Mouse (Mus musculus): ENCODE data around the gene Gm16181. TPM values are rescaled to one million over a fixed set of nuclear protein-coding genes. Genes with fewer than 3 reads are reported as not detected.

Gene Gm16181
- polyA plus RNA-seq, 1 experiment: 1.2 TPM

- no peak for TF ChIP-seq CTCF (IDR thresholded peaks at IDR 0.05; ENCODE audit: insufficient read depth, low read length)
- TF ChIP-seq POLR2A (IDR thresholded peaks at IDR 0.05; ENCODE audit: borderline replicate concordance, extremely low read depth, low read depth, low read length): no peak; the same call in 1 of the 2 replicates
- no peak overlapping the region for H3K4me3 ChIP-seq (replicated peaks; ENCODE audit: extremely low read depth, low read depth, low read length)
- DNase-seq: peak; percentile 63
- 64% methylated on average over 15 of the region's 15 CpGs for WGBS
- H3K4me1 ChIP-seq (ENCODE audit: control insufficient read depth, insufficient read depth, low read length): no peaks in the 10 kb centered on the region
These were observed 30.6 kb downstream of the Gm16181 start for GRCm38 (mm10) chr17:35251162-35251719.

- Histone ChIP-seq H3K4me1 (ENCODE audit: control insufficient read depth, insufficient read depth, low read length) (no peaks in the 10 kb centered on the region), H3K4me3 (replicated peaks; ENCODE audit: extremely low read depth, low read depth, low read length) (no peak overlapping the region)
- WGBS: 66% methylated on average over 5 of the region's 5 CpGs
- DNase-seq: no peak
- no peak for TF ChIP-seq POLR2A (IDR thresholded peaks at IDR 0.05; ENCODE audit: borderline replicate concordance, extremely low read depth, low read depth, low read length)
- no peak for TF ChIP-seq CTCF (IDR thresholded peaks at IDR 0.05; ENCODE audit: insufficient read depth, low read length)
These were observed 31.3 kb downstream of the Gm16181 start for GRCm38 (mm10) chr17:35251981-35252380.

GRCm38 (mm10) chr17:35252619-35253292 is 32.1 kb downstream of the Gm16181 start:
- H3K4me1 ChIP-seq (ENCODE audit: control insufficient read depth, insufficient read depth, low read length): peaks cover 1% of the 10 kb centered on the region
- 72% methylated on average over 18 of the region's 18 CpGs for WGBS
- TF ChIP-seq POLR2A (IDR thresholded peaks at IDR 0.05; ENCODE audit: borderline replicate concordance, extremely low read depth, low read depth, low read length) (0 out of 2 replicates have a peak, but pooled peaks have one; percentile 1), CTCF (IDR thresholded peaks at IDR 0.05; ENCODE audit: insufficient read depth, low read length) (no peak)

GRCm38 (mm10) chr17:35253293-35254093 is 32.9 kb downstream of the Gm16181 start:
- no peak for DNase-seq
- no peak overlapping the region for H3K4me3 ChIP-seq (replicated peaks; ENCODE audit: extremely low read depth, low read depth, low read length)
- 80% methylated on average over 32 of the region's 32 CpGs for WGBS
- TF ChIP-seq POLR2A (IDR thresholded peaks at IDR 0.05; ENCODE audit: borderline replicate concordance, extremely low read depth, low read depth, low read length) (no peak), CTCF (IDR thresholded peaks at IDR 0.05; ENCODE audit: insufficient read depth, low read length) (no peak)
- peaks cover 3% of the 10 kb centered on the region for H3K4me1 ChIP-seq (ENCODE audit: control insufficient read depth, insufficient read depth, low read length)

More at GRCm38 (mm10) chr17:35252619-35253292, 32.1 kb downstream of the Gm16181 start:
- H3K4me3 ChIP-seq (replicated peaks; ENCODE audit: extremely low read depth, low read depth, low read length): no peak overlapping the region
- no peak for DNase-seq

- Histone ChIP-seq H3K4me1 (ENCODE audit: control insufficient read depth, insufficient read depth, low read length) (peaks cover 5% of the 10 kb centered on the region), H3K4me3 (replicated peaks; ENCODE audit: extremely low read depth, low read depth, low read length) (no peak overlapping the region)
- WGBS: 52% methylated on average over 11 of the region's 11 CpGs
- peak; percentile 68 for DNase-seq
- TF ChIP-seq POLR2A (IDR thresholded peaks at IDR 0.05; ENCODE audit: borderline replicate concordance, extremely low read depth, low read depth, low read length) (no peak), CTCF (IDR thresholded peaks at IDR 0.05; ENCODE audit: insufficient read depth, low read length) (peak; percentile 91)
These were observed 33.8 kb downstream of the Gm16181 start for GRCm38 (mm10) chr17:35254241-35255098.

- no peak for DNase-seq
- WGBS: 63% methylated on average over 3 of the region's 3 CpGs
- Histone ChIP-seq H3K4me3 (replicated peaks; ENCODE audit: extremely low read depth, low read depth, low read length) (no peak overlapping the region), H3K4me1 (ENCODE audit: control insufficient read depth, insufficient read depth, low read length) (peaks cover 8% of the 10 kb centered on the region)
- TF ChIP-seq CTCF (IDR thresholded peaks at IDR 0.05; ENCODE audit: insufficient read depth, low read length): no peak
- TF ChIP-seq POLR2A (IDR thresholded peaks at IDR 0.05; ENCODE audit: borderline replicate concordance, extremely low read depth, low read depth, low read length): no peak
These were observed 34.7 kb downstream of the Gm16181 start for GRCm38 (mm10) chr17:35255301-35255700.

GRCm38 (mm10) chr17:35255704-35256103 is 35.1 kb downstream of the Gm16181 start:
- 57% methylated on average over 4 of the region's 4 CpGs for WGBS
- peaks cover 8% of the 10 kb centered on the region for H3K4me1 ChIP-seq (ENCODE audit: control insufficient read depth, insufficient read depth, low read length)
- no peak overlapping the region for H3K4me3 ChIP-seq (replicated peaks; ENCODE audit: extremely low read depth, low read depth, low read length)
- DNase-seq: no peak
- no peak for TF ChIP-seq CTCF (IDR thresholded peaks at IDR 0.05; ENCODE audit: insufficient read depth, low read length)
- TF ChIP-seq POLR2A (IDR thresholded peaks at IDR 0.05; ENCODE audit: borderline replicate concordance, extremely low read depth, low read depth, low read length): no peak

GRCm38 (mm10) chr17:35257378-35257777 is 36.7 kb downstream of the Gm16181 start:
- DNase-seq: no peak
- WGBS: 19% methylated on average over 1 of the region's 1 CpGs
- H3K4me3 ChIP-seq (replicated peaks; ENCODE audit: extremely low read depth, low read depth, low read length): no peak overlapping the region
- peaks cover 8% of the 10 kb centered on the region for H3K4me1 ChIP-seq (ENCODE audit: control insufficient read depth, insufficient read depth, low read length)
- no peak for TF ChIP-seq POLR2A (IDR thresholded peaks at IDR 0.05; ENCODE audit: borderline replicate concordance, extremely low read depth, low read depth, low read length)
- no peak for TF ChIP-seq CTCF (IDR thresholded peaks at IDR 0.05; ENCODE audit: insufficient read depth, low read length)

Data from lung, adult 2 months (tissue).